Mouse (Mus musculus) midbrain, embryonic 14.5 days (tissue): Measurements from ENCODE around the gene Ptpn12. TPM values are rescaled to one million over a fixed set of nuclear protein-coding genes. Genes with fewer than 3 reads are reported as not detected.

ENCODE experiments used
- ATAC-seq: fragments of 200-750 bp; cut with Nextera tagmentation; 2 replicates; pipeline ENCODE4 v1.8.0; 2017; ENCODE audit warnings: moderate number of reproducible peaks, moderate library complexity; ENCODE audit not compliant: low FRiP score, low TSS enrichment
- DNase-seq: peaks from one replicate; pipeline ENCODE4 v3.0.0-alpha.2; 2015
- H3K27ac ChIP-seq: fragments of 300-500 bp; sonication (generic); replicated peaks from 2 replicates; pipeline ENCODE4 v1.5.1; 2014; ENCODE audit warnings: mild to moderate bottlenecking, low read depth, low read length, moderate library complexity
- H3K27me3 ChIP-seq: fragments of 300-500 bp; sonication (generic); 2 replicates; pipeline ENCODE4 v1.6.1; 2014; ENCODE audit warnings: low read length, control low read depth, mixed read lengths; ENCODE audit not compliant: control insufficient read depth, insufficient read depth
- H3K36me3 ChIP-seq: fragments of 300-500 bp; sonication (generic); 2 replicates; pipeline ENCODE4 v1.6.1; 2014; ENCODE audit warnings: low read length, control low read depth; ENCODE audit not compliant: control insufficient read depth, insufficient read depth
- H3K4me1 ChIP-seq: fragments of 300-500 bp; sonication (generic); 2 replicates; pipeline ENCODE4 v1.6.1; 2014; ENCODE audit warnings: mild to moderate bottlenecking, antibody characterized with exemption, low read length, control low read depth; ENCODE audit not compliant: control insufficient read depth, insufficient read depth
- H3K4me2 ChIP-seq: fragments of 300-500 bp; sonication (generic); 2 replicates; pipeline ENCODE4 v1.6.1; 2014; ENCODE audit warnings: mild to moderate bottlenecking, low read length, moderate library complexity
- H3K4me3 ChIP-seq: fragments of 300-500 bp; sonication (generic); replicated peaks from 2 replicates; pipeline ENCODE4 v1.5.1; 2014; ENCODE audit warnings: low read depth, low read length
- H3K9ac ChIP-seq: fragments of 300-500 bp; sonication (generic); replicated peaks from 2 replicates; pipeline ENCODE4 v1.6.1; 2014; ENCODE audit warnings: mild to moderate bottlenecking, low read length, moderate library complexity
- H3K9me3 ChIP-seq: fragments of 300-500 bp; sonication (generic); 2 replicates; pipeline ENCODE4 v1.6.1; 2016; ENCODE audit warnings: low read length, control low read depth, mixed read lengths; ENCODE audit not compliant: control insufficient read depth
- WGBS: fragments of 180-500 bp; shearing (Covaris S2); extraction: QIAGEN DNeasy Blood & Tissue Kit; methylation state at CpG from one replicate; pipeline ENCODE4 v1.1.7; 2014; 5-methylcytosine and 5-hydroxymethylcytosine counted together
- polyA plus RNA-seq: library from polyadenylated mRNA; unstranded; fragments of >200 nt; fragmentation: Nextera tagmentation; extraction: Ambion mirVana; gene quantifications from 2 replicates; pipeline ENCODE4 v1.2.1, GENCODE M21; 2014

Gene Ptpn12
- polyA plus RNA-seq, 1 experiment from 2014 or later = 32.4 TPM

GRCm38 (mm10) chr5:20940040-20940571 is 115.6 kb downstream of the Ptpn12 start:
- no peak overlapping the region for H3K4me2 ChIP-seq
- H3K4me3 ChIP-seq = no peak overlapping the region
- no peaks in the 10 kb centered on the region for H3K4me1 ChIP-seq
- H3K36me3 ChIP-seq = no peaks in the 10 kb centered on the region
- no peak overlapping the region for H3K27ac ChIP-seq
- ATAC-seq (no peak), DNase-seq (no peak)
- H3K27me3 ChIP-seq = no peaks in the 10 kb centered on the region
- no peaks in the 10 kb centered on the region for H3K9me3 ChIP-seq
- H3K9ac ChIP-seq = no peak overlapping the region
- 97% methylated on average over 6 of the region's 6 CpGs for WGBS

- H3K4me1 ChIP-seq = no peaks in the 10 kb centered on the region
- H3K4me3 ChIP-seq = no peak overlapping the region
- H3K9ac ChIP-seq = no peak overlapping the region
- no peak for ATAC-seq
- no peak for DNase-seq
- WGBS = 79% methylated on average over 5 of the region's 5 CpGs
- H3K4me2 ChIP-seq = no peak overlapping the region
- H3K9me3 ChIP-seq = no peaks in the 10 kb centered on the region
- no peak overlapping the region for H3K27ac ChIP-seq
- H3K27me3 ChIP-seq = no peaks in the 10 kb centered on the region
- no peaks in the 10 kb centered on the region for H3K36me3 ChIP-seq
These were observed 117.2 kb downstream of the Ptpn12 start for GRCm38 (mm10) chr5:20938523-20938922.

Other genes with a start within 250 kb of the Ptpn12 start
- gene Phtf2, start 173.8 kb downstream of the Ptpn12 start, polyA plus RNA-seq = 20.4 and 30.5 TPM in 2 replicates
- gene Tmem60, start 173.7 kb downstream of the Ptpn12 start, polyA plus RNA-seq = 73.2 and 75.0 TPM in 2 replicates
- 5.7 and 6.6 TPM in 2 replicates for gene Rsbn1l, start 99.5 kb downstream of the Ptpn12 start, polyA plus RNA-seq
- gene Gsap, start 130.3 kb upstream of the Ptpn12 start, polyA plus RNA-seq = 9.1 and 9.2 TPM in 2 replicates